Mouse (Mus musculus) cerebellum, adult 2 months (tissue): Measurements from ENCODE around the gene Gtpbp1.

Experiments
- CTCF ChIP-seq: fragments of 200-500 bp; IDR thresholded peaks from 2 replicates; pipeline ENCODE4 v1.5.1; 2011; ENCODE audit warnings: low read depth, mild to moderate bottlenecking, control low read depth, low read length, moderate library complexity, borderline replicate concordance; ENCODE audit not compliant: insufficient read depth
- POLR2A ChIP-seq: fragments of 200-500 bp; IDR thresholded peaks from 2 replicates; pipeline ENCODE4 v1.6.1; 2011; ENCODE audit warnings: low read length, control low read depth, borderline replicate concordance; ENCODE audit not compliant: insufficient read depth

DNA sequence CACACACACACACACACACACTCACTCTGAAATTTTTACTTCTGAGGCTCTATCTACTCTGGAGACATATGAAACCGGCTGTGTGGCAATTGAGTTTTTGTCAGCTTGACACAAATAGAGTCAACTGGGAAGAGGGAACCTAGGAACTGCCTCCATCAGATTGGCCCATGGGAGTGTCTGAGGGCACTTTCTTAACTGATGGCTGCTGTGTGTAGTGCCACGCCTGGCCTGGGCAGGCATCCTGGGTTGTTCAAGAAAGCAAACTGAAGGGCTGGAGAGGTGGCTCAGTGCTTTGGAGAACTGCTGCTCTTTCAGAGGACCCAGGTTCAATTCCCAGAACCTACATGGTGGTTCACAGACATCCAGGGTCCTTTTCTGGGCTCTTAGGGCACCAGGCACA, 45.2 kb upstream of the Gtpbp1 start:
- TF ChIP-seq CTCF (no peak), POLR2A (no peak)
